Mouse (Mus musculus) lung, embryonic 16.5 days (tissue): Measurements from ENCODE around the gene Dip2b. TPM values are rescaled to one million over a fixed set of nuclear protein-coding genes. Genes with fewer than 3 reads are reported as not detected.

Experiments
- ATAC-seq: fragments of 200-750 bp; cut with Nextera tagmentation; 2 replicates; pipeline ENCODE4 v1.8.0; 2017; ENCODE audit warnings: low read depth, mild to moderate bottlenecking, moderate library complexity
- H3K27ac ChIP-seq: fragments of 300-500 bp; sonication (generic); 2 replicates; pipeline ENCODE4 v1.5.1; 2014; ENCODE audit warnings: mild to moderate bottlenecking, control low read depth, low read length
- H3K27me3 ChIP-seq: fragments of 300-500 bp; sonication (generic); 2 replicates; pipeline ENCODE4 v1.6.1; 2014; ENCODE audit warnings: low read depth, low read length, mixed read lengths; ENCODE audit not compliant: control insufficient read depth, insufficient read depth
- H3K36me3 ChIP-seq: fragments of 300-500 bp; sonication (generic); 2 replicates; pipeline ENCODE4 v1.6.1; 2014; ENCODE audit warnings: low read length; ENCODE audit not compliant: control insufficient read depth, insufficient read depth
- H3K4me1 ChIP-seq: fragments of 300-500 bp; sonication (generic); replicated peaks from 2 replicates; pipeline ENCODE4 v1.6.1; 2014; ENCODE audit warnings: low read length, mixed read lengths; ENCODE audit not compliant: control insufficient read depth, insufficient read depth
- H3K4me2 ChIP-seq: fragments of 300-500 bp; sonication (generic); 2 replicates; pipeline ENCODE4 v1.6.1; 2014; ENCODE audit warnings: low read depth, low read length, control low read depth
- H3K4me3 ChIP-seq: fragments of 300-500 bp; sonication (generic); 2 replicates; pipeline ENCODE4 v1.5.1; 2014; ENCODE audit warnings: mild to moderate bottlenecking, low read length, control low read depth
- H3K9ac ChIP-seq: fragments of 300-500 bp; sonication (generic); 2 replicates; pipeline ENCODE4 v1.6.1; 2014; ENCODE audit warnings: low read length, control low read depth
- H3K9me3 ChIP-seq: fragments of 300-500 bp; sonication (generic); 2 replicates; pipeline ENCODE4 v1.6.1; 2016; ENCODE audit warnings: low read length; ENCODE audit not compliant: control insufficient read depth
- WGBS: fragments of 180-500 bp; shearing (Covaris S2); extraction: QIAGEN DNeasy Blood & Tissue Kit; methylation state at CpG from one replicate; pipeline ENCODE4 v1.1.7; 2014; 5-methylcytosine and 5-hydroxymethylcytosine counted together
- polyA plus RNA-seq: library from polyadenylated mRNA; unstranded; fragments of >200 nt; fragmentation: Nextera tagmentation; extraction: Ambion mirVana; gene quantifications from 2 replicates; pipeline ENCODE4 v1.2.1, GENCODE M21; 2015

Dip2b gene
- polyA plus RNA-seq, 1 experiment from 2014 or later, result 10.4 TPM

- Histone ChIP-seq H3K27ac (no peak overlapping the region), H3K4me1 (no peaks in the 10 kb centered on the region; the same call in 1 of the 2 replicates), H3K4me3 (no peak overlapping the region), H3K36me3 (no peaks in the 10 kb centered on the region), H3K4me2 (no peak overlapping the region), H3K9me3 (no peaks in the 10 kb centered on the region), H3K27me3 (no peaks in the 10 kb centered on the region), H3K9ac (no peak overlapping the region)
- WGBS, result 74% methylated on average over 11 of the region's 11 CpGs
- no peak for ATAC-seq
Observed at GRCm38 (mm10) chr15:100025076-100025834, 13.2 kb upstream of the Dip2b start.

GRCm38 (mm10) chr15:100028133-100028532 is 10.3 kb upstream of the Dip2b start:
- H3K9me3 ChIP-seq, result no peaks in the 10 kb centered on the region
- no peak overlapping the region for H3K9ac ChIP-seq
- H3K4me3 ChIP-seq, result no peak overlapping the region
- WGBS, result 65% methylated on average over 2 of the region's 2 CpGs
- no peak for ATAC-seq
- no peaks in the 10 kb centered on the region for H3K36me3 ChIP-seq
- no peak overlapping the region for H3K27ac ChIP-seq
- peaks cover 5% of the 10 kb centered on the region; the same call in 1 of the 2 replicates for H3K4me1 ChIP-seq
- no peaks in the 10 kb centered on the region for H3K27me3 ChIP-seq
- no peak overlapping the region for H3K4me2 ChIP-seq

- Histone ChIP-seq H3K4me1 (0 out of 2 replicates have a peak, but pooled peaks cover 5% of the 10 kb centered on the region), H3K27ac (peak overlapping the region; percentile 7; the same call in 1 of the 2 replicates)
- 41% methylated on average over 8 of the region's 8 CpGs for WGBS
Observed at GRCm38 (mm10) chr15:100029497-100029896, 9.0 kb upstream of the Dip2b start.

GRCm38 (mm10) chr15:100029900-100030299 is 8.6 kb upstream of the Dip2b start:
- H3K4me3 ChIP-seq, result no peak overlapping the region
- H3K9ac ChIP-seq, result no peak overlapping the region
- H3K27ac ChIP-seq, result 0 out of 2 replicates have a peak overlapping the region, but pooled peaks have one; percentile 7
- H3K4me1 ChIP-seq, result 0 out of 2 replicates have a peak, but pooled peaks cover 5% of the 10 kb centered on the region
- H3K36me3 ChIP-seq, result no peaks in the 10 kb centered on the region
- no peaks in the 10 kb centered on the region for H3K27me3 ChIP-seq
- ATAC-seq, result no peak
- H3K4me2 ChIP-seq, result no peak overlapping the region
- WGBS, result 85% methylated on average over 2 of the region's 2 CpGs
- no peaks in the 10 kb centered on the region for H3K9me3 ChIP-seq

More at GRCm38 (mm10) chr15:100029497-100029896, 9.0 kb upstream of the Dip2b start:
- Histone ChIP-seq H3K36me3 (no peaks in the 10 kb centered on the region), H3K4me2 (no peak overlapping the region), H3K4me3 (no peak overlapping the region), H3K9me3 (no peaks in the 10 kb centered on the region), H3K9ac (no peak overlapping the region), H3K27me3 (no peaks in the 10 kb centered on the region)
- peak; percentile 72; the same call in 1 of the 2 replicates for ATAC-seq

- Histone ChIP-seq H3K36me3 (no peaks in the 10 kb centered on the region), H3K9me3 (no peaks in the 10 kb centered on the region), H3K9ac (no peak overlapping the region), H3K27ac (peak overlapping the region; percentile 59; the same call in 1 of the 2 replicates), H3K4me2 (no peak overlapping the region), H3K4me3 (no peak overlapping the region), H3K4me1 (0 out of 2 replicates have a peak, but pooled peaks cover 5% of the 10 kb centered on the region), H3K27me3 (no peaks in the 10 kb centered on the region)
- WGBS, result 72% methylated on average over 3 of the region's 3 CpGs
- ATAC-seq, result peak; percentile 67
Observed at GRCm38 (mm10) chr15:100032546-100032945, 5.9 kb upstream of the Dip2b start.

GRCm38 (mm10) chr15:100039001-100039701 is 687 bp downstream of the Dip2b start:
- Histone ChIP-seq H3K4me1 (peaks cover 20% of the 10 kb centered on the region), H3K9ac (peak overlapping the region; percentile 96), H3K36me3 (no peaks in the 10 kb centered on the region), H3K4me2 (peak overlapping the region; percentile 68), H3K27me3 (no peaks in the 10 kb centered on the region), H3K27ac (peak overlapping the region; percentile 92), H3K9me3 (no peaks in the 10 kb centered on the region), H3K4me3 (peak overlapping the region; percentile 86)
- ATAC-seq, result peak; percentile 62; the same call in 1 of the 2 replicates
- WGBS, result under 1% methylated on average over 36 of the region's 36 CpGs

GRCm38 (mm10) chr15:100040541-100041266 is 2.2 kb downstream of the Dip2b start:
- H3K27ac ChIP-seq, result no peak overlapping the region

GRCm38 (mm10) chr15:100041267-100042047 is 3.0 kb downstream of the Dip2b start:
- Histone ChIP-seq H3K4me2 (peak overlapping the region; percentile 25; the same call in 1 of the 2 replicates), H3K9ac (peak overlapping the region; percentile 29; the same call in 1 of the 2 replicates), H3K27ac (0 out of 2 replicates have a peak overlapping the region, but pooled peaks have one; percentile 2), H3K27me3 (no peaks in the 10 kb centered on the region), H3K36me3 (no peaks in the 10 kb centered on the region), H3K9me3 (no peaks in the 10 kb centered on the region), H3K4me1 (peaks cover 26% of the 10 kb centered on the region), H3K4me3 (no peak overlapping the region)
- no peak for ATAC-seq
- WGBS, result 26% methylated on average over 10 of the region's 10 CpGs

More at GRCm38 (mm10) chr15:100040541-100041266, 2.2 kb downstream of the Dip2b start:
- Histone ChIP-seq H3K27me3 (no peaks in the 10 kb centered on the region), H3K4me1 (peaks cover 23% of the 10 kb centered on the region), H3K4me2 (peak overlapping the region; percentile 68; the same call in 1 of the 2 replicates), H3K4me3 (no peak overlapping the region), H3K9ac (peak overlapping the region; percentile 29; the same call in 1 of the 2 replicates), H3K9me3 (no peaks in the 10 kb centered on the region), H3K36me3 (no peaks in the 10 kb centered on the region)
- WGBS, result 28% methylated on average over 14 of the region's 14 CpGs
- no peak for ATAC-seq
